Mouse (Mus musculus) CD4-positive helper T cell, adult 2 months (primary cell): Measurements from ENCODE around the gene Polr3g.
"Not testable (repeated sequence)": the region's sequence is repeated elsewhere in the genome, so short reads cannot be mapped to it uniquely, and the experiment has no call there.

Experiments
- DNase-seq: peaks from one replicate; pipeline ENCODE4 v3.0.0-alpha.2; 2012; ENCODE audit warnings: low read depth, missing footprints, low spot score

Polr3g gene

GRCm38 (mm10) chr13:81689587-81689986 is 21.2 kb downstream of the Polr3g start:
- DNase-seq, result no peak

GRCm38 (mm10) chr13:81684884-81685283 is 25.9 kb downstream of the Polr3g start:
- DNase-seq, result peak; percentile 27

GRCm38 (mm10) chr13:81684258-81684657 is 26.6 kb downstream of the Polr3g start:
- DNase-seq, result no peak

- DNase-seq, result no peak
Measured at GRCm38 (mm10) chr13:81683107-81683506, 27.7 kb downstream of the Polr3g start.

- peak; percentile 24 for DNase-seq
Measured at GRCm38 (mm10) chr13:81675333-81675732, 35.5 kb downstream of the Polr3g start.

GRCm38 (mm10) chr13:81667713-81668112 is 43.1 kb downstream of the Polr3g start:
- no peak for DNase-seq

GRCm38 (mm10) chr13:81664331-81664698 is 46.5 kb downstream of the Polr3g start:
- no peak for DNase-seq

- no peak for DNase-seq
Measured at GRCm38 (mm10) chr13:81663566-81664330, 47.1 kb downstream of the Polr3g start.

- no peak for DNase-seq
Measured at GRCm38 (mm10) chr13:81658053-81658752, 52.6 kb downstream of the Polr3g start.

GRCm38 (mm10) chr13:81657351-81658052 is 53.3 kb downstream of the Polr3g start, which contains the start of gene Lysmd3:
Gene Lysmd3 (plus strand): TSS chr13:81657663.
- DNase-seq, result peak; percentile 94

GRCm38 (mm10) chr13:81657008-81657350 is 53.8 kb downstream of the Polr3g start:
- DNase-seq, result no peak

- no peak for DNase-seq
Measured at GRCm38 (mm10) chr13:81656091-81656850, 54.5 kb downstream of the Polr3g start.

GRCm38 (mm10) chr13:81650382-81650781 is 60.4 kb downstream of the Polr3g start:
- not testable (repeated sequence) for DNase-seq

GRCm38 (mm10) chr13:81646348-81646747 is 64.5 kb downstream of the Polr3g start:
- no peak for DNase-seq

- DNase-seq, result no peak
Measured at GRCm38 (mm10) chr13:81644047-81644565, 66.7 kb downstream of the Polr3g start.

GRCm38 (mm10) chr13:81642491-81643149 is 68.2 kb downstream of the Polr3g start:
- DNase-seq, result no peak

- DNase-seq, result peak; percentile 39
Measured at GRCm38 (mm10) chr13:81641289-81642045, 69.3 kb downstream of the Polr3g start.

- DNase-seq, result no peak
Measured at GRCm38 (mm10) chr13:81640881-81641280, 69.9 kb downstream of the Polr3g start.

GRCm38 (mm10) chr13:81639624-81640023 is 71.2 kb downstream of the Polr3g start:
- DNase-seq, result no peak
